Mouse (Mus musculus) heart, postnatal 0 days (tissue): ENCODE results near the gene Ccdc85c. TPM values are rescaled to one million over a fixed set of nuclear protein-coding genes. Genes with fewer than 3 reads are reported as not detected.

Experiments used
- ATAC-seq: fragments of 200-750 bp; cut with Nextera tagmentation; 2 replicates; pipeline ENCODE4 v1.8.0; 2017; ENCODE audit warnings: low read depth, moderate number of reproducible peaks, moderate library complexity; ENCODE audit not compliant: insufficient read depth
- DNase-seq: peaks from one replicate; pipeline ENCODE4 v3.0.0-alpha.2; 2016; ENCODE audit warnings: low spot score
- H3K27ac ChIP-seq: fragments of 300-500 bp; sonication (generic); 2 replicates; pipeline ENCODE4 v1.5.1; 2014; ENCODE audit warnings: low read depth, mild to moderate bottlenecking
- H3K27me3 ChIP-seq: fragments of 300-500 bp; sonication (generic); 2 replicates; pipeline ENCODE4 v1.6.1; 2014; ENCODE audit warnings: low read length, mixed read lengths; ENCODE audit not compliant: control insufficient read depth, insufficient read depth
- H3K36me3 ChIP-seq: fragments of 300-500 bp; sonication (generic); replicated peaks from 2 replicates; pipeline ENCODE4 v1.6.1; 2014; ENCODE audit warnings: low read length, mixed read lengths; ENCODE audit not compliant: control insufficient read depth, insufficient read depth
- H3K4me1 ChIP-seq: fragments of 300-500 bp; sonication (generic); 2 replicates; pipeline ENCODE4 v1.6.1; 2014; ENCODE audit warnings: antibody characterized with exemption; ENCODE audit not compliant: control insufficient read depth, insufficient read depth
- H3K4me2 ChIP-seq: fragments of 300-500 bp; sonication (generic); 2 replicates; pipeline ENCODE4 v1.6.1; 2014; ENCODE audit warnings: low read depth, mild to moderate bottlenecking, low read length, moderate library complexity
- H3K4me3 ChIP-seq: fragments of 300-500 bp; sonication (generic); 2 replicates; pipeline ENCODE4 v1.5.1; 2014; ENCODE audit warnings: low read depth, low read length
- H3K9ac ChIP-seq: fragments of 300-500 bp; sonication (generic); replicated peaks from 2 replicates; pipeline ENCODE4 v1.6.1; 2014; ENCODE audit warnings: low read depth, low read length, mixed read lengths
- H3K9me3 ChIP-seq: fragments of 300-500 bp; sonication (generic); replicated peaks from 2 replicates; pipeline ENCODE4 v1.6.1; 2016; ENCODE audit warnings: low read length; ENCODE audit not compliant: control insufficient read depth
- CTCF ChIP-seq: IDR thresholded peaks from 2 replicates; pipeline ENCODE4 v1.5.1; 2016; ENCODE audit warnings: antibody characterized with exemption, control low read depth, low read depth
- EP300 ChIP-seq: IDR thresholded peaks from 2 replicates; pipeline ENCODE4 v1.6.1; 2016; ENCODE audit warnings: antibody characterized with exemption, low read depth
- WGBS: fragments of 180-500 bp; shearing (Covaris S2); extraction: QIAGEN DNeasy Blood & Tissue Kit; methylation state at CpG from one replicate; pipeline ENCODE4 v1.1.7; 2014; 5-methylcytosine and 5-hydroxymethylcytosine counted together
- polyA plus RNA-seq: library from polyadenylated mRNA; unstranded; fragments of >200 nt; fragmentation: Nextera tagmentation; extraction: Ambion mirVana; gene quantifications from 2 replicates; pipeline ENCODE4 v1.2.1, GENCODE M21; 2015
- total RNA-seq: library from RNA; depleted of rRNA; stranded (reverse); fragments of >200 nt; gene quantifications from 2 replicates; pipeline ENCODE4 v1.2.3, GENCODE M21; 2014; ENCODE audit warnings: low replicate concordance

The Ccdc85c gene
- total and polyA plus RNA-seq, 2 experiments from 2014 or later, result 7.8 to 44.7 TPM

DNA sequence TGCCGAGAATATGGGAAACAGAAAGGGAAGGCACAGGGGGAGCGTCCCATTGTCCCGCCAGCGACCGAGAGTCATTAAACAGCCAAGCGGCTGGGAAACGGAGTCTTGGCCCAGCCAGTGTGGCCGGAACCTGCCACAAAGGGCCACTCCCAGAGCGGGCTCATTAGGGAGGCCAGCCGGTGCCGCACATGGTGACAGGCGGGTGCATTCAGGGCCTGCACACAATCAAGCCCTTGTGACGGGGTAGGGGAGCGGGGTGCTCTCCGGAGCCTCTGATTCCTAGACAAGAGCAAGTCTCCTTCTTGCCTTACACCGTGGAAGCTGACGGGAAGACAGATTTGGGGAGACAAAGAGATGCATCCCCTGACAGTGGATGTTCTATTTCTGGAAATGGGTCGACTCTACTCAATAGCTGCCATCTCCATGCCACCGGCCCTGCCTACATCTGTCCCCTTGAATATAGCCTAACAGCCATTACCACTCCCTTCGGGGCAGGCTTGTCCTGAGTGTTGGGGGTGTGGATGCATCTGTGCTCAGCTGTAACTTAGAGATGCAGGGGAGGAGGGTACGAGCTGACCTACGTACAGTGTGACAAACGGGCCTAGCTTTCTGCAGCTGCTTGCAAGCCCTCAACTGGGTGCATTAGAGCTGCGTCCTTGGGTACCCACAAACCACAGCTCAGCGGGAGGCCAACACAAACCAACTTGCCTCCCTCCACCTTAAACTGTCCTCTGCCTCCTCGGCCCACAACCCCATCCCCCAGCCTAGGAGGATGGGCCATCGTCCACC, 9.2 kb downstream of the Ccdc85c start:
- H3K4me3 ChIP-seq, result no peak overlapping the region
- no peaks in the 10 kb centered on the region for H3K36me3 ChIP-seq
- ATAC-seq (no peak), DNase-seq (no peak)
- peaks cover 52% of the 10 kb centered on the region for H3K4me1 ChIP-seq
- TF ChIP-seq CTCF (no peak), EP300 (no peak)
- no peaks in the 10 kb centered on the region for H3K9me3 ChIP-seq
- 52% methylated on average over 27 of the region's 27 CpGs for WGBS
- no peaks in the 10 kb centered on the region for H3K27me3 ChIP-seq
- H3K27ac ChIP-seq, result peak overlapping the region; percentile 64
- no peak overlapping the region for H3K4me2 ChIP-seq
- no peak overlapping the region; the same call in 1 of the 2 replicates for H3K9ac ChIP-seq

DNA sequence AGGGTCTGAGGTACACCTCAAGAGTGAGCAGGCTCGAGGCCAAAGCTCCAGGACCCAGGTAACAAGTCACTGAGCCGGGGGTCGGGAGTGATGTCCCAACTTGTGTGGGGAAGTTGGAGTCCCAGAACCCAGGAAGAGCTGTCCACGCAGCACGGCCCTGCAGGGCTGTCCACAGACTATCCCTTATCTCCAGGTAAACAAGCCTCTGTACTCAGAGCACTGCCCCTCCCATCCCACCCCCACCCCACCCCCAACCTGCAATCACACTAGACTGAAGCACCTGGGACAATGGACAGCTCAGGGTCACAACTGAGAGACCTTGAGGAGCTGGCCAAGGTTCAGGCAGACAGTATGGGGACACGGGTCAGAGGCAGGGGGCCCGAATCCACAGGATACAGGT, 10.3 kb downstream of the Ccdc85c start:
- peaks cover 41% of the 10 kb centered on the region for H3K4me1 ChIP-seq
- no peak overlapping the region for H3K4me2 ChIP-seq
- ATAC-seq (no peak), DNase-seq (no peak)
- H3K36me3 ChIP-seq, result no peaks in the 10 kb centered on the region
- WGBS, result 79% methylated on average over 6 of the region's 7 CpGs
- no peak overlapping the region for H3K9ac ChIP-seq
- H3K9me3 ChIP-seq, result no peaks in the 10 kb centered on the region
- H3K27ac ChIP-seq, result no peak overlapping the region
- TF ChIP-seq EP300 (no peak), CTCF (no peak)
- H3K4me3 ChIP-seq, result no peak overlapping the region
- H3K27me3 ChIP-seq, result no peaks in the 10 kb centered on the region

DNA sequence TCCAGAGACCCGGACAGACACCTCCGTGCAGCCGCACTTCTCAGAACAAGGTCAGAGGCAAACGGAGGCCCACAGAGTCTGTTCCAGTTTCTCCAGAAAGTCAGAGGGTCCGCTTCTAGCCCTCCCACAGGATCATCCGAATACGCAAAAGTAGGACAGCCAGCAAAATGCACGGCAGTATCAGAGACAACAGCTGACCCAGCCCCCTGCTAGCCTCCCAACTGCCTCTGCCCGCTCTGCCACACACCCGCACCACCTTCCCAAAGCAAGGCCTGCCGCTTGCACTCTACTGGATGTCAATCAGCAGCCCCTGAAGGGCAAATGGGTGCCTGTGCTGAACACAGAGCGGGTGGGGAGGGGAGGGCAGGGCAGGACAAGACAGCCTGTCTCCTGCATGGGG, 14.3 kb downstream of the Ccdc85c start:
- Histone ChIP-seq H3K36me3 (no peaks in the 10 kb centered on the region), H3K27ac (no peak overlapping the region), H3K9me3 (no peaks in the 10 kb centered on the region), H3K27me3 (no peaks in the 10 kb centered on the region), H3K4me2 (no peak overlapping the region), H3K9ac (no peak overlapping the region), H3K4me3 (no peak overlapping the region), H3K4me1 (peaks cover 29% of the 10 kb centered on the region)
- ATAC-seq, result no peak
- WGBS, result 78% methylated on average over 12 of the region's 12 CpGs
- TF ChIP-seq EP300, result no peak
- TF ChIP-seq CTCF, result no peak
- DNase-seq, result no peak

DNA sequence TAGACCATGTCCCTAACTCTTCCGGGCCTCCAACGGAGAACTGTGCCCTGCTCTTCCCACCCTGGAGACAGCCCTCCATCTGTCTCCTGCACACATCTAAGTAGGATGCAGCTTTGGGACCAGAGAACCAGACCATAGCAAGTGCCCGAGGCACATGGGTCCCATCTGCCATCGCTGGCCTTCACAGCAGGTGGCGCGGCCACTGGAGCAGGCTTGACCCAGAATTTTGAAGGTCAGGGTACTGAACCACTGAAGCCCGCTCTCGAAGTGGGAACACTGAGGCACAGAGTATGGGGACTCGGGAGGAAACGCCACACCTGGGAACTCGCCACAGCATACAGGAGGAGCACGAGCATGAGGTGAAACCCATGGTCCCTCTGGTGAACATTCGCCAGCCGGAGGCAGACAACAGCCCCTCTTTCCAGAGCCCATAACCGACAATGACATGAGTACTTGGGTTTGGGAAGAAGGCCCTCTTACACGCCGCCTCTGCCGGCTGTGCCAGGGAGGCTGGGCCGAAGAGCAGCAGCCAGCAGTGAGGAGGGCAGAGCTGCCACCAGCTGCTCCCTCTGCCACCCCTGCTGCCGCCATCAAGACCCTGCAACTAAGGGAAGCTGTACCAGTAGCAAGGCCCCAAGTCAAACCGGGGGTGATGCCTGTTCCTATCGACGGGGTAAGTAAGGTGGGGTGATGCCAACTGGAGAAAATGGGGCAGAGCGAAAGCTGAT, 15.7 kb downstream of the Ccdc85c start:
- H3K4me1 ChIP-seq, result peaks cover 33% of the 10 kb centered on the region
- no peak overlapping the region for H3K9ac ChIP-seq
- WGBS, result 87% methylated on average over 24 of the region's 24 CpGs
- DNase-seq (no peak), ATAC-seq (no peak)
- no peak overlapping the region for H3K4me3 ChIP-seq
- H3K4me2 ChIP-seq, result no peak overlapping the region
- no peaks in the 10 kb centered on the region for H3K27me3 ChIP-seq
- no peak overlapping the region for H3K27ac ChIP-seq
- TF ChIP-seq EP300 (no peak), CTCF (no peak)
- H3K36me3 ChIP-seq, result no peaks in the 10 kb centered on the region
- H3K9me3 ChIP-seq, result no peaks in the 10 kb centered on the region

DNA sequence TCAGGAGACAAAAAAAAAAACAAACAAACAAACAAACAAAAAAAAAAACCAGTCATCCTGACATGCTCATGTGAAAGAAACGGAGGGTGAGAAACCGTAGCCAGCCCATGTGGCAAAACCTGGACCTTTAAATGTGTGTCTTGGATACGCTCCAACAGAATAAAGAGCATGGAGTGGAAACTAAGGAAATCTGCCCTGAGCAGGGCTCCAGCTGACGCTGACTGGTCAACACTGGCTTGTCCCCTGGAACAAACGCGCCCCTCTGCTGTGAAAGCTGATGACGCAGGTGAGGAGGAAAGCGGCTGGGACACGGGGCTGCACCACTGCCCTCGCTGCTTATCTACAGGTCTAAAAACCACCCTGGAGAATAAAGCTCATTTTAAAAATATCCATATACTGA, 18.5 kb downstream of the Ccdc85c start:
- Histone ChIP-seq H3K4me1 (peaks cover 45% of the 10 kb centered on the region), H3K4me3 (no peak overlapping the region), H3K9ac (no peak overlapping the region), H3K27ac (no peak overlapping the region), H3K27me3 (no peaks in the 10 kb centered on the region), H3K36me3 (no peaks in the 10 kb centered on the region), H3K4me2 (no peak overlapping the region), H3K9me3 (no peaks in the 10 kb centered on the region)
- no peak for ATAC-seq
- WGBS, result 33% methylated on average over 10 of the region's 10 CpGs
- DNase-seq, result no peak
- no peak for TF ChIP-seq EP300
- TF ChIP-seq CTCF, result 0 out of 2 replicates have a peak, but pooled peaks have one; percentile 20
